Mouse (Mus musculus) midbrain, embryonic 13.5 days (tissue): ENCODE results near the gene Atf6b. TPM values are rescaled to one million over a fixed set of nuclear protein-coding genes. Genes with fewer than 3 reads are reported as not detected.
A peak's percentile ranks its signal among the peaks of the same experiment; 100 is the strongest.

Experiments
- ATAC-seq: fragments of 200-750 bp; cut with Nextera tagmentation; 2 replicates; pipeline ENCODE4 v1.8.0; 2017; ENCODE audit warnings: mild to moderate bottlenecking, moderate TSS enrichment, moderate library complexity
- H3K27ac ChIP-seq: fragments of 300-500 bp; sonication (generic); 2 replicates; pipeline ENCODE4 v1.5.1; 2015; ENCODE audit warnings: inconsistent platforms, mild to moderate bottlenecking, moderate library complexity
- H3K27me3 ChIP-seq: fragments of 300-500 bp; sonication (generic); 2 replicates; pipeline ENCODE4 v1.6.1; 2015; ENCODE audit warnings: mild to moderate bottlenecking, inconsistent platforms
- H3K36me3 ChIP-seq: fragments of 300-500 bp; sonication (generic); 2 replicates; pipeline ENCODE4 v1.6.1; 2015; ENCODE audit warnings: mild to moderate bottlenecking, inconsistent platforms
- H3K4me1 ChIP-seq: fragments of 300-500 bp; sonication (generic); replicated peaks from 2 replicates; pipeline ENCODE4 v1.6.1; 2015; ENCODE audit warnings: inconsistent platforms
- H3K4me2 ChIP-seq: fragments of 300-500 bp; sonication (generic); replicated peaks from 2 replicates; pipeline ENCODE4 v1.6.1; 2015; ENCODE audit warnings: moderate library complexity, mild to moderate bottlenecking, inconsistent platforms
- H3K4me3 ChIP-seq: fragments of 300-500 bp; sonication (generic); replicated peaks from 2 replicates; pipeline ENCODE4 v1.5.1; 2015; ENCODE audit warnings: mild to moderate bottlenecking, inconsistent platforms
- H3K9ac ChIP-seq: fragments of 300-500 bp; sonication (generic); replicated peaks from 2 replicates; pipeline ENCODE4 v1.6.1; 2015; ENCODE audit warnings: mild to moderate bottlenecking, inconsistent platforms
- H3K9me3 ChIP-seq: fragments of 300-500 bp; sonication (generic); 2 replicates; pipeline ENCODE4 v1.6.1; 2016; ENCODE audit warnings: mild to moderate bottlenecking, inconsistent platforms
- WGBS: fragments of 180-500 bp; shearing (Covaris S2); methylation state at CpG from one replicate; pipeline ENCODE4 v1.1.7; 2015; 5-methylcytosine and 5-hydroxymethylcytosine counted together
- polyA plus RNA-seq: library from polyadenylated mRNA; unstranded; fragments of >200 nt; fragmentation: Nextera tagmentation; extraction: Ambion mirVana; gene quantifications from 2 replicates; pipeline ENCODE4 v1.2.1, GENCODE M21; 2015

The Atf6b gene
- polyA plus RNA-seq, 1 experiment from 2014 or later: 122 TPM

- peaks cover 3% of the 10 kb centered on the region; the same call in 1 of the 2 replicates for H3K36me3 ChIP-seq
- H3K4me2 ChIP-seq: peak within 1 kb of the TSS; percentile 91
- H3K9ac ChIP-seq: peak within 1 kb of the TSS; percentile 83
- 3% methylated on average over 29 of the region's 29 CpGs for WGBS
- H3K4me1 ChIP-seq: peaks cover 65% of the 10 kb centered on the region
- ATAC-seq: no peak; the same call in 1 of the 2 replicates
- peak within 1 kb of the TSS; percentile 80 for H3K4me3 ChIP-seq
- peaks cover 31% of the 10 kb centered on the region for H3K27me3 ChIP-seq
- no peaks in the 10 kb centered on the region for H3K9me3 ChIP-seq
- peak within 1 kb of the TSS; percentile 94 for H3K27ac ChIP-seq
Observed at GRCm38 (mm10) chr17:34627943-34628643, 18.9 kb upstream of the Atf6b start, which contains the start of gene Ppt2. Gene Ppt2 (minus strand): TSS chr17:34628510.

GRCm38 (mm10) chr17:34628644-34628967, 18.3 kb upstream of the Atf6b start:
- WGBS: 11% methylated on average over 5 of the region's 5 CpGs

GRCm38 (mm10) chr17:34629221-34629751, 17.7 kb upstream of the Atf6b start, which contains the start of gene Prrt1:
Gene Prrt1 (plus strand): TSS chr17:34629533.
- WGBS: under 1% methylated on average over 16 of the region's 16 CpGs
- Histone ChIP-seq H3K27me3 (peaks cover 34% of the 10 kb centered on the region), H3K9ac (peak within 1 kb of the TSS; percentile 83), H3K36me3 (0 out of 2 replicates have a peak, but pooled peaks cover 3% of the 10 kb centered on the region), H3K4me3 (peak within 1 kb of the TSS; percentile 80), H3K4me2 (peak within 1 kb of the TSS; percentile 91), H3K9me3 (no peaks in the 10 kb centered on the region), H3K4me1 (peaks cover 65% of the 10 kb centered on the region), H3K27ac (peak within 1 kb of the TSS; percentile 94)
- peak; percentile 34; the same call in 1 of the 2 replicates for ATAC-seq

More at GRCm38 (mm10) chr17:34628644-34628967, 18.3 kb upstream of the Atf6b start:
- Histone ChIP-seq H3K27ac (peak overlapping the region; percentile 94), H3K4me2 (peak overlapping the region; percentile 91), H3K9ac (peak overlapping the region; percentile 83), H3K9me3 (no peaks in the 10 kb centered on the region), H3K36me3 (peaks cover 3% of the 10 kb centered on the region; the same call in 1 of the 2 replicates), H3K27me3 (peaks cover 34% of the 10 kb centered on the region), H3K4me1 (peaks cover 65% of the 10 kb centered on the region), H3K4me3 (peak overlapping the region; percentile 80)
- ATAC-seq: no peak

GRCm38 (mm10) chr17:34629796-34630603, 16.9 kb upstream of the Atf6b start:
- 13% methylated on average over 12 of the region's 12 CpGs for WGBS
- peaks cover 65% of the 10 kb centered on the region for H3K4me1 ChIP-seq
- ATAC-seq: no peak

GRCm38 (mm10) chr17:34630761-34631301, 16.1 kb upstream of the Atf6b start:
- no peak overlapping the region for H3K27ac ChIP-seq
- ATAC-seq: no peak
- WGBS: 2% methylated on average over 45 of the region's 48 CpGs
- H3K9me3 ChIP-seq: no peaks in the 10 kb centered on the region
- no peaks in the 10 kb centered on the region for H3K36me3 ChIP-seq
- peak overlapping the region; percentile 91 for H3K4me2 ChIP-seq
- H3K27me3 ChIP-seq: peaks cover 34% of the 10 kb centered on the region
- peaks cover 60% of the 10 kb centered on the region for H3K4me1 ChIP-seq
- H3K9ac ChIP-seq: peak overlapping the region; percentile 83
- H3K4me3 ChIP-seq: peak overlapping the region; percentile 80

More at GRCm38 (mm10) chr17:34629796-34630603, 16.9 kb upstream of the Atf6b start:
- Histone ChIP-seq H3K4me3 (peak overlapping the region; percentile 80), H3K4me2 (peak overlapping the region; percentile 91), H3K9ac (peak overlapping the region; percentile 83), H3K36me3 (0 out of 2 replicates have a peak, but pooled peaks cover 3% of the 10 kb centered on the region), H3K27ac (peak overlapping the region; percentile 94), H3K9me3 (no peaks in the 10 kb centered on the region), H3K27me3 (peaks cover 34% of the 10 kb centered on the region)

- WGBS: 6% methylated on average over 12 of the region's 12 CpGs
- Histone ChIP-seq H3K36me3 (no peaks in the 10 kb centered on the region), H3K27me3 (peaks cover 34% of the 10 kb centered on the region), H3K27ac (no peak overlapping the region), H3K4me1 (peaks cover 52% of the 10 kb centered on the region), H3K9ac (peak overlapping the region; percentile 83), H3K9me3 (no peaks in the 10 kb centered on the region), H3K4me2 (peak overlapping the region; percentile 91), H3K4me3 (peak overlapping the region; percentile 80)
- no peak for ATAC-seq
Observed at GRCm38 (mm10) chr17:34631647-34632046, 15.3 kb upstream of the Atf6b start.

- peak overlapping the region; percentile 80 for H3K4me3 ChIP-seq
- no peaks in the 10 kb centered on the region for H3K9me3 ChIP-seq
- no peak for ATAC-seq
- peaks cover 50% of the 10 kb centered on the region for H3K4me1 ChIP-seq
- no peak overlapping the region for H3K27ac ChIP-seq
- peak overlapping the region; percentile 91 for H3K4me2 ChIP-seq
- WGBS: 2% methylated on average over 26 of the region's 26 CpGs
- peaks cover 34% of the 10 kb centered on the region for H3K27me3 ChIP-seq
- H3K36me3 ChIP-seq: no peaks in the 10 kb centered on the region
- H3K9ac ChIP-seq: peak overlapping the region; percentile 83
Observed at GRCm38 (mm10) chr17:34632261-34632691, 14.7 kb upstream of the Atf6b start.

- ATAC-seq: no peak
- H3K4me3 ChIP-seq: no peak overlapping the region
Observed at GRCm38 (mm10) chr17:34635671-34636070, 11.3 kb upstream of the Atf6b start.

GRCm38 (mm10) chr17:34637459-34637858, 9.5 kb upstream of the Atf6b start:
- peaks cover 7% of the 10 kb centered on the region for H3K27me3 ChIP-seq
- H3K4me3 ChIP-seq: no peak overlapping the region
- H3K36me3 ChIP-seq: no peaks in the 10 kb centered on the region
- peaks cover 18% of the 10 kb centered on the region for H3K4me1 ChIP-seq
- no peak overlapping the region for H3K4me2 ChIP-seq
- H3K9ac ChIP-seq: no peak overlapping the region
- no peaks in the 10 kb centered on the region for H3K9me3 ChIP-seq
- WGBS: 71% methylated on average over 3 of the region's 3 CpGs
- no peak overlapping the region for H3K27ac ChIP-seq
- no peak for ATAC-seq

More at GRCm38 (mm10) chr17:34635671-34636070, 11.3 kb upstream of the Atf6b start:
- Histone ChIP-seq H3K36me3 (no peaks in the 10 kb centered on the region), H3K9ac (no peak overlapping the region), H3K27me3 (peaks cover 24% of the 10 kb centered on the region), H3K4me2 (no peak overlapping the region), H3K9me3 (no peaks in the 10 kb centered on the region), H3K4me1 (peaks cover 27% of the 10 kb centered on the region), H3K27ac (no peak overlapping the region)
- 66% methylated on average over 2 of the region's 2 CpGs for WGBS

- 0 out of 2 replicates have a peak overlapping the region, but pooled peaks have one; percentile 12 for H3K27ac ChIP-seq
- H3K27me3 ChIP-seq: no peaks in the 10 kb centered on the region; the same call in 1 of the 2 replicates
- H3K4me1 ChIP-seq: peaks cover 17% of the 10 kb centered on the region
- H3K9ac ChIP-seq: 0 out of 2 replicates have a peak overlapping the region, but pooled peaks have one; percentile 34
- H3K4me2 ChIP-seq: no peak overlapping the region
- H3K9me3 ChIP-seq: no peaks in the 10 kb centered on the region
- H3K4me3 ChIP-seq: no peak overlapping the region
- 84% methylated on average over 7 of the region's 7 CpGs for WGBS
- no peaks in the 10 kb centered on the region for H3K36me3 ChIP-seq
- ATAC-seq: no peak
Observed at GRCm38 (mm10) chr17:34639461-34640255, 7.3 kb upstream of the Atf6b start.
